Mouse (Mus musculus): ENCODE measurements around the gene Prkci.

GRCm38 (mm10) chr3:31033644-31034043 lies 38.1 kb downstream of the Prkci start:
- TF ChIP-seq GATA1 (IDR thresholded peaks at IDR 0.05; ENCODE audit: borderline replicate concordance, low read length) (no peak), FLI1 (IDR thresholded peaks at IDR 0.05; ENCODE audit: low read length) (no peak)
